Mouse (Mus musculus) spleen, adult 2 months (tissue): ENCODE measurements around the gene Chst1.

ENCODE experiments used
- CTCF ChIP-seq: fragments of 200-500 bp; IDR thresholded peaks from 2 replicates; pipeline ENCODE4 v1.5.1; 2011; ENCODE audit warnings: mild to moderate bottlenecking, inconsistent platforms; ENCODE audit not compliant: insufficient read depth, insufficient read length, insufficient replicate concordance; ENCODE audit errors: extremely low read depth
- POLR2A ChIP-seq: fragments of 200-500 bp; IDR thresholded peaks from 2 replicates; pipeline ENCODE4 v1.6.1; 2011; ENCODE audit warnings: low read depth, low read length, inconsistent platforms

DNA sequence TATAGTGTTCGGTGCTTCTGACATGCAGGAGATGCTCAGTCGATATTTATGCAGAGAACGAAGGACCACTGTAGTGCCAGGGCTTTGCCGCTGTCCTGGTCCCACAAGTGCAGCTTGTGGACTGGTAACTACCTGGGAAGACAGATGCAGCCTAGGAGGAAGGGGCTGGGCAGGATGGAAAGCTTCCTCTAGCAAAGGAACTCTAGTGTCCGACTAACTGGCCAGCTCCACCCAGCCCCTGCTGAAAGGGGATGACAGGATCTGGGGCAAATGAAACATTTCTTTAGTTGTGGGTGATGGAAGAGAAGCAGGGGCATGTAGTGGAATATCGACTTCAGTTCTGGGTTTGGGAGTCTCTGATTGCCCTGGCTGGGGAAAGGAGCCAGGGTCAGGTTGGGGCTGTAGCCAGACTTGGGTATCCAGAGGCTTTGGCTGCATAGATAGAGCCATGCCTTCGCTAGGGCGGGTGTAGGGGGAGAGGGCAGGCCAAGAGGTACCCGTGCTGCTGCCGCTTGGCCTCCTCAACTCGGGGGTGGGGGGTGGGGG lies 493 bp upstream of the Chst1 start:
- TF ChIP-seq POLR2A: no peak
- no peak for TF ChIP-seq CTCF
